Mouse (Mus musculus) limb, embryonic 14.5 days (tissue): ENCODE results near the gene 1700067K01Rik. TPM values are rescaled to one million over a fixed set of nuclear protein-coding genes. Genes with fewer than 3 reads are reported as not detected.
A peak's percentile ranks its signal among the peaks of the same experiment; 100 is the strongest.

ENCODE experiments used
- ATAC-seq: fragments of 200-750 bp; cut with Nextera tagmentation; 2 replicates; pipeline ENCODE4 v1.8.0; 2017; ENCODE audit warnings: low read depth, moderate number of reproducible peaks, moderate TSS enrichment; ENCODE audit not compliant: low FRiP score
- DNase-seq: peaks from one replicate; pipeline ENCODE4 v3.0.0-alpha.2; 2015; ENCODE audit warnings: low spot score
- H3K27ac ChIP-seq: fragments of 300-500 bp; sonication (generic); replicated peaks from 2 replicates; pipeline ENCODE4 v1.5.1; 2014; ENCODE audit warnings: low read depth, mild to moderate bottlenecking, low read length, moderate library complexity, mixed read lengths
- H3K27me3 ChIP-seq: fragments of 300-500 bp; sonication (generic); 2 replicates; pipeline ENCODE4 v1.6.1; 2014; ENCODE audit warnings: low read length, mixed read lengths; ENCODE audit not compliant: control insufficient read depth, insufficient read depth
- H3K36me3 ChIP-seq: fragments of 300-500 bp; sonication (generic); 2 replicates; pipeline ENCODE4 v1.6.1; 2014; ENCODE audit warnings: mild to moderate bottlenecking, low read length, moderate library complexity, mixed read lengths; ENCODE audit not compliant: control insufficient read depth, insufficient read depth
- H3K4me1 ChIP-seq: fragments of 300-500 bp; sonication (generic); 2 replicates; pipeline ENCODE4 v1.6.1; 2014; ENCODE audit warnings: antibody characterized with exemption, low read length, mixed read lengths; ENCODE audit not compliant: control insufficient read depth, insufficient read depth
- H3K4me2 ChIP-seq: fragments of 300-500 bp; sonication (generic); replicated peaks from 2 replicates; pipeline ENCODE4 v1.6.1; 2014; ENCODE audit warnings: low read depth, mild to moderate bottlenecking, low read length, moderate library complexity; ENCODE audit not compliant: severe bottlenecking
- H3K4me3 ChIP-seq: fragments of 300-500 bp; sonication (generic); replicated peaks from 2 replicates; pipeline ENCODE4 v1.5.1; 2014; ENCODE audit warnings: low read length
- H3K9ac ChIP-seq: fragments of 300-500 bp; sonication (generic); 2 replicates; pipeline ENCODE4 v1.6.1; 2014; ENCODE audit warnings: mild to moderate bottlenecking, low read depth, low read length, moderate library complexity; ENCODE audit not compliant: severe bottlenecking
- H3K9me3 ChIP-seq: fragments of 300-500 bp; sonication (generic); 2 replicates; pipeline ENCODE4 v1.6.1; 2016; ENCODE audit warnings: low read length; ENCODE audit not compliant: control insufficient read depth
- POLR2A ChIP-seq: fragments of 200-500 bp; IDR thresholded peaks from 2 replicates; pipeline ENCODE4 v1.8.0; 2012; ENCODE audit warnings: inconsistent platforms, mild to moderate bottlenecking, moderate library complexity, borderline replicate concordance; ENCODE audit not compliant: insufficient read depth, insufficient read length; ENCODE audit errors: extremely low read depth
- WGBS: fragments of 180-500 bp; shearing (Covaris S2); extraction: QIAGEN DNeasy Blood & Tissue Kit; methylation state at CpG from one replicate; pipeline ENCODE4 v1.1.7; 2014; 5-methylcytosine and 5-hydroxymethylcytosine counted together
- polyA plus RNA-seq, 2 experiments: library from polyadenylated mRNA; depleted of rRNA in 1 of 2; stranded (reverse) in 1 of 2; unstranded in 1 of 2; fragments of >200 nt; fragmentation: Nextera tagmentation in 1 of 2; extraction: Ambion mirVana in 1 of 2; gene quantifications; 2 replicates each; pipeline versions ENCODE4 v1.2.1 to v1.2.3; 2012 to 2014

The 1700067K01Rik gene
- polyA plus RNA-seq, 2 experiments: 0.72 to 2.3 TPM

- Histone ChIP-seq H3K9me3 (no peaks in the 10 kb centered on the region), H3K4me2 (peak overlapping the region; percentile 86), H3K27me3 (no peaks in the 10 kb centered on the region), H3K4me1 (peaks cover 18% of the 10 kb centered on the region), H3K9ac (peak overlapping the region; percentile 87), H3K27ac (peak overlapping the region; percentile 97), H3K4me3 (peak overlapping the region; percentile 83), H3K36me3 (peaks cover 49% of the 10 kb centered on the region)
- under 1% methylated on average over 22 of the region's 103 CpGs for WGBS
- TF ChIP-seq POLR2A: 0 out of 2 replicates have a peak, but pooled peaks have one; percentile 34
- DNase-seq (peak; percentile 92), ATAC-seq (peak; percentile 85)
Measured at GRCm38 (mm10) chr8:83996567-83997505, 4.5 kb upstream of the 1700067K01Rik start.

DNA sequence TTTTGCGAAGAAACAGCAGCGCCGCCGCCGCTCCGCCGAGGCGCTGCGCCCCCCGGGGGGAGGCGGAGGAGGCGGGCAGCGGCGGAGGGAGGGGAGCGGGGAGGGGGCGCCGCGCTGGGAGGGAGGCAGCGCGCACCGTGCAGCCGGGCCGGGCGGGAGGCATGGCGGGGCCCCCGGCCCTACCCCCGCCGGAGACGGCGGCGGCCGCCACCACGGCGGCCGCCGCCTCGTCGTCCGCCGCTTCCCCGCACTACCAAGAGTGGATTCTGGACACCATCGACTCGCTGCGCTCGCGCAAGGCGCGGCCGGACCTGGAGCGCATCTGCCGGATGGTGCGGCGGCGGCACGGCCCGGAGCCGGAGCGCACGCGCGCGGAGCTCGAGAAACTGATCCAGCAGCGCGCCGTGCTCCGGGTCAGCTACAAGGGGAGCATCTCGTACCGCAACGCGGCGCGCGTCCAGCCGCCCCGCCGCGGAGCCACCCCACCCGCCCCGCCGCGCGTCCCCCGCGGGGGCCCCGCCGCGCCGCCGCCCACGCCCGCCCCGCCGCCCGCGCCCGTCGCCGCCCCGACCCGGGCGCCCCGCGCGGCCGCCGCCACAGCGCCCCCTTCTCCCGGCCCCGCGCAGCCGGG, 3.7 kb upstream of the 1700067K01Rik start, which contains the start of gene Samd1:
TSS of gene Samd1 (plus strand) at position 162 of the 631 bp plus-strand sequence.
- TF ChIP-seq POLR2A: no peak
- Histone ChIP-seq H3K27me3 (no peaks in the 10 kb centered on the region), H3K27ac (peak within 1 kb of the TSS; percentile 97), H3K9me3 (no peaks in the 10 kb centered on the region), H3K4me2 (peak within 1 kb of the TSS; percentile 86), H3K4me3 (peak within 1 kb of the TSS; percentile 83), H3K36me3 (peaks cover 43% of the 10 kb centered on the region), H3K4me1 (peaks cover 18% of the 10 kb centered on the region), H3K9ac (peak within 1 kb of the TSS; percentile 87)
- ATAC-seq (peak; percentile 21; the same call in 1 of the 2 replicates), DNase-seq (no peak)
- 0% methylated on average over 39 of the region's 112 CpGs for WGBS

- peaks cover 18% of the 10 kb centered on the region for H3K4me1 ChIP-seq
- 1% methylated on average over 45 of the region's 92 CpGs for WGBS
- H3K4me3 ChIP-seq: peak overlapping the region; percentile 80
- H3K27ac ChIP-seq: peak overlapping the region; percentile 77
- DNase-seq (peak; percentile 78), ATAC-seq (no peak)
- H3K9ac ChIP-seq: peak overlapping the region; percentile 70
- TF ChIP-seq POLR2A: no peak
- H3K36me3 ChIP-seq: peaks cover 41% of the 10 kb centered on the region
- no peaks in the 10 kb centered on the region for H3K9me3 ChIP-seq
- H3K27me3 ChIP-seq: no peaks in the 10 kb centered on the region
- peak overlapping the region; percentile 79 for H3K4me2 ChIP-seq
Measured at GRCm38 (mm10) chr8:83998231-83999056, 2.9 kb upstream of the 1700067K01Rik start.

- H3K9ac ChIP-seq: peak overlapping the region; percentile 70
- ATAC-seq (no peak), DNase-seq (no peak)
- no peaks in the 10 kb centered on the region for H3K9me3 ChIP-seq
- peaks cover 24% of the 10 kb centered on the region for H3K4me1 ChIP-seq
- H3K4me2 ChIP-seq: peak overlapping the region; percentile 79
- no peak overlapping the region for H3K27ac ChIP-seq
- no peak for TF ChIP-seq POLR2A
- WGBS: 59% methylated on average over 16 of the region's 16 CpGs
- no peaks in the 10 kb centered on the region for H3K27me3 ChIP-seq
- H3K36me3 ChIP-seq: peaks cover 34% of the 10 kb centered on the region
- peak overlapping the region; percentile 80 for H3K4me3 ChIP-seq
Measured at GRCm38 (mm10) chr8:83999057-83999705, 2.1 kb upstream of the 1700067K01Rik start.
